Mouse (Mus musculus) liver, embryonic 18 days (tissue): ENCODE measurements around the gene Ntng1. TPM values are rescaled to one million over a fixed set of nuclear protein-coding genes. Genes with fewer than 3 reads are reported as not detected.

Experiments used
- polyA plus RNA-seq: library from polyadenylated mRNA; depleted of rRNA; stranded (reverse); fragments of >200 nt; gene quantifications from 2 replicates; pipeline ENCODE4 v1.2.3, GENCODE M21; 2012; rRNA removed

The Ntng1 gene
- polyA plus RNA-seq: 0.01 TPM in 2 replicates

DNA sequence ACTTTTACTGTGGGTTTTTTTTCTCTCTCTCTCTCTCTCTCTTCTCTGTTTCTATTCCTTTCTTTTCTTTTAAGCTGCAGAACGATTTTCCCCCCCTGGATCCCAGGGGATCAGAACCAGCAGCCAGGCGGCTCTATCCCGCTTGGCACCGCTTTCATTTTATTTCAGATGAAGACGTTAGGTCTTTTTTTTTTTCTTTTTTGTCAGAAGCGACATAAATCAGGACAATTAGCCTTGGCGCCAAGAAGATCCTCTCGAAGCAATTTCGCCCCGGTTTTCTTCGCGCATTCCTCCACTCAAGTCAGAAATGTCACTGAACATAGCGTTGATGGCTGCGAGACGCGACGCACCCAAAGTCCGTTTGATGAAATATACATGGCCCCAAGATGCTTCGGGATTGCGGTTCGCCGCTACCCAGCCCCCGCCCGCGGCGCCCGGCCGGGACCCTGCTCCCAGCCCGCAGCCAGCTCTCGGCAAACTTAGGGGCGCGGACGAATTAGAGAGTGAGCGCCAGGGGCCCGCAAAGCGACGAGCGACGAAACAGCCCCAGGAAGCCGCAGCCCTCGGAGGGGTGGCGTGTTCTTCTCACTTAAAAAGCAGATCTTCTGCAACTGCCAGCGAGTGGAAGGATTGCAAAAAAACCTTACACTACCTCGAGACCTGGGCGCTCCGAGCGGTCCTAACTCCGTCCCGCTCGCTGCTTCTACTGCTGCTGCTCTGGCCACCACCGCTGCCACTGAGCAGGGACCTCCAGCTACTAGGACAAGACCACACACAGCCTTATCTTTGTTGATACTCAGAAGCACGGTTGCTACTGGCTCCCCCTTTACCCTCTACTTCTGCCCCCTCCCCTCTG, at the start of gene Ntng1:
TSS of gene Ntng1 (minus strand) at position 806 of the 856 bp plus-strand sequence.

Other genes starting within 250 kb of the Ntng1 start
- gene Prmt6, start 107.0 kb upstream of the Ntng1 start, polyA plus RNA-seq: 4.4 and 4.7 TPM in 2 replicates